ENCODE assay signal across 9 mouse cellular contexts in genomic region chr16:29657650-29658548, GRCm38 (mm10).
DNase-seq lines count a peak whose midpoint lies in the region; ATAC-seq lines count a peak whose summit lies in the region.
"Had no signal": no experiment of that assay in that cellular context is flagged by ENCODE, and none has a peak within 500 bp of the region (broad histone marks: within the 10 kb centered on the region; RNA-seq: fewer than 3 reads in every experiment).

No protein-coding gene starts in this region.

- under 1% methylated on average over 18 of the region's 18 CpGs for WGBS in forebrain, embryonic 16.5 days
- 4% methylated on average over 18 of the region's 18 CpGs for WGBS in midbrain, embryonic 12.5 days

- H3K36me3 ChIP-seq in forebrain, embryonic 16.5 days (ENCODE audit: control insufficient read depth, insufficient read depth): no peaks in the 10 kb centered on the region
- H3K36me3 ChIP-seq in midbrain, embryonic 12.5 days: no peaks in the 10 kb centered on the region

- peak overlapping the region; percentile 15 for H3K4me3 ChIP-seq in forebrain, embryonic 16.5 days (replicated peaks; ENCODE audit: low read length)
- peak overlapping the region; percentile 18; the same call in 1 of the 2 replicates for H3K4me3 ChIP-seq in midbrain, embryonic 12.5 days

- no peaks in the 10 kb centered on the region for H3K27me3 ChIP-seq in forebrain, embryonic 16.5 days (replicated peaks; ENCODE audit: control insufficient read depth, insufficient read depth, low read length)
- H3K27me3 ChIP-seq in midbrain, embryonic 12.5 days: peaks cover 81% of the 10 kb centered on the region

- H3K9ac ChIP-seq in forebrain, embryonic 16.5 days (replicated peaks; ENCODE audit: low read depth, low read length): no peak overlapping the region
- H3K9ac ChIP-seq in midbrain, embryonic 12.5 days (replicated peaks): no peak overlapping the region

- DNase-seq in heart, adult 11 months: peak; percentile 75
- no peak for DNase-seq in heart, adult 9 months (ENCODE audit: low spot score in 2 of 2)
- DNase-seq in ES-CJ7 (ENCODE audit: low read depth, low spot score): peak; percentile 91
- DNase-seq in layer of hippocampus, postnatal 25 days (ENCODE audit: extremely low spot score in 1 of 2, low spot score in 1 of 2): peak; percentile 23 to 37
- peak; percentile 18 for DNase-seq in testis, postnatal 14 days (ENCODE audit: low spot score)

- no peaks in the 10 kb centered on the region for H3K9me3 ChIP-seq in forebrain, embryonic 16.5 days (ENCODE audit: control insufficient read depth, low read length)
- no peaks in the 10 kb centered on the region for H3K9me3 ChIP-seq in midbrain, embryonic 12.5 days
- H3K9me3 ChIP-seq: G1E had no signal

- peaks cover 33% of the 10 kb centered on the region for H3K4me1 ChIP-seq in forebrain, embryonic 16.5 days (replicated peaks; ENCODE audit: control insufficient read depth, insufficient read depth, low read length)
- peaks cover 28% of the 10 kb centered on the region for H3K4me1 ChIP-seq in midbrain, embryonic 12.5 days

- ATAC-seq in forebrain, embryonic 16.5 days: peak; percentile 84
- ATAC-seq in midbrain, embryonic 12.5 days (ENCODE audit: low FRiP score, low read depth): peak; percentile 94
- no peak for ATAC-seq in monocyte, adult 5-6 weeks (replicated peaks; ENCODE audit: insufficient number of reproducible peaks, low FRiP score, low TSS enrichment, poor library complexity, severe bottlenecking)

- H3K4me2 ChIP-seq in forebrain, embryonic 16.5 days (ENCODE audit: low read length): peak overlapping the region; percentile 50
- H3K4me2 ChIP-seq in midbrain, embryonic 12.5 days (replicated peaks): peak overlapping the region; percentile 50

- peak overlapping the region; percentile 86 for H3K27ac ChIP-seq in forebrain, embryonic 16.5 days (ENCODE audit: low read length)
- peak overlapping the region; percentile 57 for H3K27ac ChIP-seq in midbrain, embryonic 12.5 days (replicated peaks)

Comparison
In these comparisons a context has a peak if more than half of its experiments do, and no peak if none do; other contexts are left out.
1. DNase-seq: peak in heart, adult 11 months (single experiment), ES-CJ7 (single experiment), layer of hippocampus, postnatal 25 days (2 of 2) and testis, postnatal 14 days (single experiment); none in heart, adult 9 months (0 of 2).